Mouse (Mus musculus) heart, embryonic 16.5 days (tissue): ENCODE data around the gene Ctbs. TPM values are rescaled to one million over a fixed set of nuclear protein-coding genes. Genes with fewer than 3 reads are reported as not detected.

Experiments
- ATAC-seq: fragments of 200-750 bp; cut with Nextera tagmentation; replicated peaks from 2 replicates; pipeline ENCODE4 v1.8.0; 2017; ENCODE audit warnings: moderate number of reproducible peaks; ENCODE audit not compliant: insufficient read depth, low FRiP score; ENCODE audit errors: extremely low read depth
- H3K27ac ChIP-seq: fragments of 300-500 bp; sonication (generic); 2 replicates; pipeline ENCODE4 v1.5.1; 2014; ENCODE audit warnings: mild to moderate bottlenecking, low read length, control low read depth, moderate library complexity
- H3K27me3 ChIP-seq: fragments of 300-500 bp; sonication (generic); 2 replicates; pipeline ENCODE4 v1.6.1; 2014; ENCODE audit warnings: low read length, mixed read lengths; ENCODE audit not compliant: control insufficient read depth, insufficient read depth
- H3K36me3 ChIP-seq: fragments of 300-500 bp; sonication (generic); 2 replicates; pipeline ENCODE4 v1.6.1; 2014; ENCODE audit not compliant: control insufficient read depth, insufficient read depth
- H3K4me1 ChIP-seq: fragments of 300-500 bp; sonication (generic); 2 replicates; pipeline ENCODE4 v1.6.1; 2014; ENCODE audit warnings: low read length, mixed read lengths; ENCODE audit not compliant: control insufficient read depth, insufficient read depth
- H3K4me2 ChIP-seq: fragments of 300-500 bp; sonication (generic); 2 replicates; pipeline ENCODE4 v1.6.1; 2014; ENCODE audit warnings: low read depth, mild to moderate bottlenecking, control low read depth, low read length
- H3K4me3 ChIP-seq: fragments of 300-500 bp; sonication (generic); 2 replicates; pipeline ENCODE4 v1.5.1; 2014; ENCODE audit warnings: mild to moderate bottlenecking, control low read depth, low read length
- H3K9ac ChIP-seq: fragments of 300-500 bp; sonication (generic); 2 replicates; pipeline ENCODE4 v1.6.1; 2014; ENCODE audit warnings: low read length, control low read depth
- H3K9me3 ChIP-seq: fragments of 300-500 bp; sonication (generic); replicated peaks from 2 replicates; pipeline ENCODE4 v1.6.1; 2016; ENCODE audit warnings: low read length; ENCODE audit not compliant: control insufficient read depth
- WGBS: fragments of 180-500 bp; shearing (Covaris S2); extraction: QIAGEN DNeasy Blood & Tissue Kit; methylation state at CpG from one replicate; pipeline ENCODE4 v1.1.7; 2014; 5-methylcytosine and 5-hydroxymethylcytosine counted together
- polyA plus RNA-seq: library from polyadenylated mRNA; unstranded; fragments of >200 nt; fragmentation: Nextera tagmentation; extraction: Ambion mirVana; gene quantifications from 2 replicates; pipeline ENCODE4 v1.2.1, GENCODE M21; 2015

Ctbs gene
- polyA plus RNA-seq = 7.8 and 8.7 TPM in 2 replicates

- Histone ChIP-seq H3K27me3 (no peaks in the 10 kb centered on the region), H3K4me1 (peaks cover 6% of the 10 kb centered on the region), H3K4me3 (peak within 1 kb of the TSS; percentile 78), H3K4me2 (peak within 1 kb of the TSS; percentile 90), H3K9ac (peak within 1 kb of the TSS; percentile 84), H3K36me3 (0 out of 2 replicates have a peak, but pooled peaks cover 3% of the 10 kb centered on the region), H3K27ac (peak within 1 kb of the TSS; percentile 85), H3K9me3 (peaks cover 4% of the 10 kb centered on the region; the same call in 1 of the 2 replicates)
- WGBS = 47% methylated on average over 9 of the region's 9 CpGs
- peak; percentile 2; the same call in 1 of the 2 replicates for ATAC-seq
Observed at GRCm38 (mm10) chr3:146449745-146450250, at the start of gene Ctbs. TSS of gene Ctbs (plus strand) at chr3:146449795.

GRCm38 (mm10) chr3:146403770-146404169, 45.8 kb upstream of the Ctbs start:
- Histone ChIP-seq H3K9ac (peak overlapping the region; percentile 94), H3K4me2 (peak overlapping the region; percentile 95), H3K9me3 (0 out of 2 replicates have a peak, but pooled peaks cover 5% of the 10 kb centered on the region), H3K4me3 (peak overlapping the region; percentile 92), H3K27me3 (no peaks in the 10 kb centered on the region), H3K36me3 (no peaks in the 10 kb centered on the region), H3K27ac (peak overlapping the region; percentile 57), H3K4me1 (peaks cover 17% of the 10 kb centered on the region)
- WGBS = 39% methylated on average over 3 of the region's 3 CpGs
- ATAC-seq = no peak

DNA sequence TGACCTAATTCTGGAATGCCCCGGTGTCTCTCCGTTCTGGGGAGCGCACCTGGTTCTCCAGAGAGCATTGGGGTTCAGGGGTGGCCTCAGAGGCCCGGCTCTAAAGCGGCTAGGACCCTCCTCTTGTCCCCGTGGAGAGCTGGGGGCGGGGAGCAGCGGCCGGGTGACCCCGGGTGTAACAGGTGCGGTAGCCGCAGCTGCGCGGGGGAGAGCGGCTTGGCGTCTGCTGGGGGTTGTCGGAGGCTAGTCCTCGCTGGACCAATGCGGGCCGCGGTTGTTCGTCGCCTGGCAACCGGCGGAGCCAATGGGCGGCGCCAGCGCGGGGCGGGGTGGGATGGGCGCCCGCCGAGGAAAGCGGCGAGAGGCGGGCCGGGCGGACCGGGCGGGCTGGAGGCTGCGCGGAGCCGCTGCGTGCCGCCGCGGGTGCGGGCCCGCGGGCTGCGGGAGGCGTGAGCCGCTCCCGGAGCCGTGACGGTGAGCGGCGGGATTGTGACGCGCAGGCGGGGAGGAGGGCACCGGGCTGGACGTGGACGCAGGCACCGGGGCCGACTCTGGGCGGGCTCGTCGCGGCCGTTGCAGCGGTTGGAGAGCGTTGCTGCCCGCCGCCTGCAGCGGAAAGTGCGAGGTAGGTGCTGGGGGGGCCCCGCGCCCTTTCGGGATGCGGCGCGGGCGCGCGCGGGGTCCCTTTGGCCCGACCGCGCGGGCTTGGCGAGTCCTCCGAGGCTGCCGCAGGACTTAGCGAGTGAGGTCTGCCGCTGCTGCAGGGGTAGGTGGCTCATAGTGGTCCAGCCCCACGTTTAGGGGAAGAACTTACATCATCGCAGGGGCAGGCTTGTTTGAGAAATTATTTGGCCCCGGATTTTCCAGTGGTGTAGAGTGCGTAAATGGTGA, 45.0 kb upstream of the Ctbs start, which contains the start of gene Ssx2ip:
Gene Ssx2ip (plus strand): TSS at position 332 of the 891 bp plus-strand sequence.
- H3K27ac ChIP-seq = peak within 1 kb of the TSS; percentile 62
- H3K9ac ChIP-seq = peak within 1 kb of the TSS; percentile 94
- H3K9me3 ChIP-seq = 0 out of 2 replicates have a peak, but pooled peaks cover 5% of the 10 kb centered on the region
- H3K4me1 ChIP-seq = peaks cover 17% of the 10 kb centered on the region
- no peaks in the 10 kb centered on the region for H3K27me3 ChIP-seq
- ATAC-seq = peak; percentile 98
- no peaks in the 10 kb centered on the region for H3K36me3 ChIP-seq
- H3K4me2 ChIP-seq = peak within 1 kb of the TSS; percentile 95
- H3K4me3 ChIP-seq = peak within 1 kb of the TSS; percentile 92
- under 1% methylated on average over 95 of the region's 100 CpGs for WGBS

DNA sequence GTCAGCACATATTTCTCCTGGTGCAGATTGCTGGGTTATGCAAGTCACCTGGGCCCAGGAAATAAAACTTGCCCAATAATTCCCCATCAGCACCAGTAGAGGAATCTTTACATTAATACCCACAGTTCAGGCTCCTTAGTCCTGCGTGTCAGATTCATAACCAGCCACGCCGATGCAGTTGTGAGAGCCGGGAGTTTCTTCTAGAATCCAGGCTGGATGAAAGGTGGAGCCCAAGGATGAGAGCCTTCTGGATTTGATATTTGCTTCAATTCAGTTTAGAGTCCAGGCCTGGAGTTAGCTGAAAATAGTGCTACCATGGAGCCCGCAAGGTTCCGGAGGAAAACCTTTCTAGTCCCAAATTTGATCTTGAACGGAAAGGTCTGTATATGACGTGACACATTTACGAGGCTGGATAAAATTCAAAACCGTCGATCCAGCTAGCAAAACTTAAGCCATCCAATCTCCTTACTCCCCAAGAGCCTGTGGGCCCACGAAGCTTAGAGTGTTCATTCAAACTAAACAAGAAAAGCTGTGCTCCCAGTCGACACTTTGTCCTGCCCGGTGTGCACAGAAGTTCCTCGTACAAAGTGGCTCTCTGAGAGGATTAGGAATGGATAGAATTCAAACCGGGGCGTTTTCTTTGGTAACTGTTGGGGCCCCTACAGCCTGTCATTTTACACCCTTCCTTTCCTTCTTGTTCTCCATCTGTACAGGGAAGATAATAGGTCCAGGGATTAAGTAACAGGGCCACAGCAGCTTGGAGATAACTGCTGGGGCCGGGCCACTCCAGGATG, 44.2 kb upstream of the Ctbs start:
- H3K4me2 ChIP-seq = peak overlapping the region; percentile 95
- H3K27ac ChIP-seq = peak overlapping the region; percentile 62; the same call in 1 of the 2 replicates
- peaks cover 17% of the 10 kb centered on the region for H3K4me1 ChIP-seq
- no peaks in the 10 kb centered on the region for H3K36me3 ChIP-seq
- 0 out of 2 replicates have a peak, but pooled peaks cover 5% of the 10 kb centered on the region for H3K9me3 ChIP-seq
- WGBS = 25% methylated on average over 18 of the region's 18 CpGs
- H3K9ac ChIP-seq = peak overlapping the region; percentile 94
- H3K27me3 ChIP-seq = no peaks in the 10 kb centered on the region
- H3K4me3 ChIP-seq = peak overlapping the region; percentile 92
- no peak for ATAC-seq

DNA sequence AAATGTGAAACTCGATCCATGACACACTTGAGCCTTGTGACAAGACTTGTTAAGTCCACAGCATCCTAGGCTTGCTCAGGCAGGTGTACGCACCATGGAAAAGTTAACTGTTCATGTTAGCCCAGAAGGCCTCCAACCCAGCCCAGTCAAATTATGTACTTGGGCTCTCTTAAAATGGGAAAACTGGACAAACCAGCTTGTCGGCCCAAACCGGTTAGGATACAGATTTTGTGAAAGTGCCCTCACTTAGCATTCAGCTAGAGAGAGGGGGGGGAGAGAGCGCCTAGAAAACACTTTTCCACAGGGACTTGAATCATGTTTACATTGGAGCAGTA, 43.6 kb upstream of the Ctbs start:
- Histone ChIP-seq H3K4me3 (peak overlapping the region; percentile 92; the same call in 1 of the 2 replicates), H3K27me3 (no peaks in the 10 kb centered on the region), H3K4me1 (peaks cover 17% of the 10 kb centered on the region), H3K27ac (no peak overlapping the region), H3K36me3 (no peaks in the 10 kb centered on the region), H3K9me3 (0 out of 2 replicates have a peak, but pooled peaks cover 5% of the 10 kb centered on the region), H3K4me2 (peak overlapping the region; percentile 95), H3K9ac (no peak overlapping the region; the same call in 1 of the 2 replicates)
- no peak for ATAC-seq
- 60% methylated on average over 5 of the region's 5 CpGs for WGBS

- ATAC-seq = no peak
- no peak overlapping the region for H3K9ac ChIP-seq
- H3K27ac ChIP-seq = no peak overlapping the region
- H3K27me3 ChIP-seq = no peaks in the 10 kb centered on the region
- H3K9me3 ChIP-seq = 0 out of 2 replicates have a peak, but pooled peaks cover 5% of the 10 kb centered on the region
- 86% methylated on average over 16 of the region's 16 CpGs for WGBS
- H3K4me3 ChIP-seq = no peak overlapping the region
- H3K36me3 ChIP-seq = no peaks in the 10 kb centered on the region
- H3K4me1 ChIP-seq = peaks cover 24% of the 10 kb centered on the region
- no peak overlapping the region for H3K4me2 ChIP-seq
Observed at GRCm38 (mm10) chr3:146407086-146407721, 42.4 kb upstream of the Ctbs start.

DNA sequence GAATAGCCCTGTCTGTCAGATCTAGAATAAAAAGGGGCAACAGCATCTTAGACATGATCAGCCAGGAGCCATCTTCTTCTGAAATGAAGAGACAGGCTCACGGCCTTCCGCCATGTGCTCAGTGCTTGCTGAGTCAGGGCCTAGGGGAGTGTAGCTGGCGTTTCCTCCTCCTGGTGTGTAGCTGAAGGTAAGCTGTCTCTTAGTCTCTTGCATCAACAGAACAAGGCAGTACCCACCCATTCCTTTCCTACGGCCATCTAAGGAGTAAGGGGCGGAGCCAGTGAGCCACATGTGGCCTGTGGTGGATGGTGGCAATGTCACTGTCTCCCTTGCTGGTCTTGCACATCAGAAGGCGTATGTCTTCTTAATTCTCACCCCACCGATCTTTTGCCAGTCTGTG, 39.5 kb upstream of the Ctbs start:
- Histone ChIP-seq H3K9me3 (no peaks in the 10 kb centered on the region), H3K27ac (no peak overlapping the region), H3K9ac (no peak overlapping the region), H3K36me3 (no peaks in the 10 kb centered on the region), H3K4me1 (peaks cover 22% of the 10 kb centered on the region), H3K4me3 (no peak overlapping the region), H3K27me3 (no peaks in the 10 kb centered on the region), H3K4me2 (no peak overlapping the region)
- ATAC-seq = no peak
- 88% methylated on average over 7 of the region's 7 CpGs for WGBS

- no peaks in the 10 kb centered on the region for H3K9me3 ChIP-seq
- H3K27ac ChIP-seq = no peak overlapping the region
- no peak overlapping the region for H3K9ac ChIP-seq
- no peaks in the 10 kb centered on the region for H3K36me3 ChIP-seq
- H3K4me1 ChIP-seq = peaks cover 11% of the 10 kb centered on the region
- no peak overlapping the region for H3K4me2 ChIP-seq
- no peak for ATAC-seq
- H3K4me3 ChIP-seq = no peak overlapping the region
- H3K27me3 ChIP-seq = no peaks in the 10 kb centered on the region
- WGBS = 80% methylated on average over 2 of the region's 2 CpGs
Observed at GRCm38 (mm10) chr3:146412008-146412407, 37.6 kb upstream of the Ctbs start.
